Mouse (Mus musculus) lung, postnatal 4 days (tissue): Measurements from ENCODE around the gene Nfib.
"Not testable (repeated sequence)": the region's sequence is repeated elsewhere in the genome, so short reads cannot be mapped to it uniquely, and the experiment has no call there.

Source experiments
- DNase-seq, 2 experiments: peaks; one replicate each; pipeline ENCODE4 v3.0.0; 2021

Gene Nfib

GRCm38 (mm10) chr4:82283536-82283935 is 422.0 kb downstream of the Nfib start:
- no peak for DNase-seq

GRCm38 (mm10) chr4:82275996-82276395 is 429.6 kb downstream of the Nfib start:
- no peak for DNase-seq

GRCm38 (mm10) chr4:82273049-82273754 is 432.3 kb downstream of the Nfib start:
- peak in 1 of 2 experiments; percentile 51 for DNase-seq

GRCm38 (mm10) chr4:82272099-82272498 is 433.5 kb downstream of the Nfib start:
- no peak for DNase-seq

- DNase-seq = no peak
Measured at GRCm38 (mm10) chr4:82271547-82271946, 434.0 kb downstream of the Nfib start.

GRCm38 (mm10) chr4:82267832-82268778 is 437.4 kb downstream of the Nfib start:
- no peak for DNase-seq

GRCm38 (mm10) chr4:82266066-82266619 is 439.4 kb downstream of the Nfib start:
- DNase-seq = no peak

GRCm38 (mm10) chr4:82258545-82258944 is 447.0 kb downstream of the Nfib start:
- DNase-seq = not testable (repeated sequence)

GRCm38 (mm10) chr4:82252054-82252453 is 453.5 kb downstream of the Nfib start:
- DNase-seq = no peak

- peak; percentile 23 to 44 for DNase-seq
Measured at GRCm38 (mm10) chr4:82250355-82250659, 455.2 kb downstream of the Nfib start.

GRCm38 (mm10) chr4:82249518-82250354 is 455.8 kb downstream of the Nfib start:
- DNase-seq = peak in 1 of 2 experiments; percentile 27

GRCm38 (mm10) chr4:82248961-82249360 is 456.6 kb downstream of the Nfib start:
- no peak for DNase-seq

GRCm38 (mm10) chr4:82248031-82248430 is 457.5 kb downstream of the Nfib start:
- DNase-seq = no peak

- DNase-seq = peak; percentile 47 to 55
Measured at GRCm38 (mm10) chr4:82246290-82246689, 459.3 kb downstream of the Nfib start.
